Mouse (Mus musculus) brain, adult 10 weeks (tissue): ENCODE measurements around the gene Terb2. TPM values are rescaled to one million over a fixed set of nuclear protein-coding genes. Genes with fewer than 3 reads are reported as not detected.

Experiments used
- polyA plus RNA-seq: library from polyadenylated mRNA; stranded (reverse); fragments of 350-450 nt; fragmentation: Illumina TruSeq; extraction: RNeasy Lipid Tissue Mini Kit (QIAGEN cat#74804); gene quantifications from one replicate; pipeline ENCODE4 v1.2.3, GENCODE M21; 2015; ENCODE audit warnings: low read depth, low replicate concordance

Terb2 gene
- not detected for polyA plus RNA-seq

GRCm38 (mm10) chr2:122186106-122186505, at the start of gene Terb2, which contains the start of gene Patl2:
Gene Terb2 (plus strand): TSS chr2:122186272.
Gene Patl2 (minus strand): TSS chr2:122186189.

GRCm38 (mm10) chr2:122147508-122148241, 38.4 kb upstream of the Terb2 start, which contains the start of gene B2m:
Gene B2m (plus strand): TSS chr2:122147686.

DNA sequence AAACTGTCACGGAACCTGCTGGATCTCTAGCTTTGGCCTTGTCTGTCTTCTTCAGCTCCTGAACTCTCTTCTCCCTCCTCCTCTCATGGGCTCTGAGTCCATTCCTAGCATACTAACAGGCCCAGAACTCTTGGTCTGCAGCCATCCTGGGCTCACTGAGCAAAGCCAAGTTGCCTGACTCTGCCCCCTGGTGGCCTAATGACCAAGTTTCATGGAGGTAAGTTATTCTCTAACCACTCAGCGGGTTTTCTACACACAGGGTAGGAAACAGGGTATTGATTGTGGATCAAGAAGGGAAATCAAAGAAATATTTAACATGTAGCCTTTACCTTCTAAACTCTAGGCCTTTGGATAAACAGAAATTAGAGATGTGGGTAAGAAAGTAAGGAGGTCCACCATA, 25.4 kb upstream of the Terb2 start, which contains the start of gene Trim69:
TSS of gene Trim69 (plus strand) at position 21 of the 400 bp plus-strand sequence.

GRCm38 (mm10) chr2:122234611-122235288, 48.7 kb downstream of the Terb2 start, which contains the start of gene Sord:
Gene Sord (plus strand): TSS chr2:122234749.

Other genes with a start within 250 kb of the Terb2 start
- 20.5 TPM for gene Ctdspl2, start 230.3 kb upstream of the Terb2 start, polyA plus RNA-seq
- 0.25 TPM for gene Mageb3, start 230.2 kb upstream of the Terb2 start, polyA plus RNA-seq
- 23.7 TPM for gene Eif3j1, start 157.7 kb upstream of the Terb2 start, polyA plus RNA-seq
- 7.6 TPM for gene Spg11, start 67.9 kb upstream of the Terb2 start, polyA plus RNA-seq
- gene B2m, start 38.6 kb upstream of the Terb2 start, polyA plus RNA-seq = 261 TPM
- gene Trim69, start 25.6 kb upstream of the Terb2 start, polyA plus RNA-seq = not detected
- not detected for gene Patl2, start 83 bp upstream of the Terb2 start, polyA plus RNA-seq
- gene Sord, start 48.5 kb downstream of the Terb2 start, polyA plus RNA-seq = 23.4 TPM
- gene Duox2, start 112.2 kb downstream of the Terb2 start, polyA plus RNA-seq = not detected
- not detected for gene Duoxa2, start 112.6 kb downstream of the Terb2 start, polyA plus RNA-seq
- not detected for gene Duoxa1, start 127.5 kb downstream of the Terb2 start, polyA plus RNA-seq
- not detected for gene Duox1, start 129.4 kb downstream of the Terb2 start, polyA plus RNA-seq
- 61.9 TPM for gene Shf, start 182.9 kb downstream of the Terb2 start, polyA plus RNA-seq
- 0.15 TPM for gene Slc28a2, start 240.2 kb downstream of the Terb2 start, polyA plus RNA-seq